Mouse (Mus musculus) gastrocnemius, adult 2 months (tissue): ENCODE measurements at regions not wholly inside any gene's neighbourhood (a gene's known extent, or its start where the extent isn't known, plus 50 kb on each side); places are given as distances from the start of the nearest gene placed in this dataset.

ENCODE experiments used
- DNase-seq: peaks from one replicate; pipeline ENCODE4 v3.0.0; 2022
- H3K27ac ChIP-seq: fragments of 200-600 bp; 2 replicates; pipeline ENCODE4 v1.8.1; 2022; ENCODE audit warnings: mild to moderate bottlenecking
- H3K4me3 ChIP-seq: fragments of 200-600 bp; 2 replicates; pipeline ENCODE4 v1.8.1; 2022; ENCODE audit warnings: mild to moderate bottlenecking, moderate library complexity
- CTCF ChIP-seq: fragments of 200-600 bp; IDR thresholded peaks from 2 replicates; pipeline ENCODE4 v1.8.1; 2022; ENCODE audit warnings: antibody characterized with exemption, mild to moderate bottlenecking, moderate library complexity
- intact Hi-C: fragments of 180-260 bp; cut with DNase I; formaldehyde crosslinking; loops from one replicate; pipeline ENCODE4 v1.15.1; 2025

GRCm38 (mm10) chr10:83957118-83957759 is 234.6 kb downstream of the 1500009L16Rik start:
- H3K4me3 ChIP-seq: no peak overlapping the region
- no peak for TF ChIP-seq CTCF
- H3K27ac ChIP-seq: no peak overlapping the region
- no peak for DNase-seq
- intact Hi-C loops: no loop called here

DNA sequence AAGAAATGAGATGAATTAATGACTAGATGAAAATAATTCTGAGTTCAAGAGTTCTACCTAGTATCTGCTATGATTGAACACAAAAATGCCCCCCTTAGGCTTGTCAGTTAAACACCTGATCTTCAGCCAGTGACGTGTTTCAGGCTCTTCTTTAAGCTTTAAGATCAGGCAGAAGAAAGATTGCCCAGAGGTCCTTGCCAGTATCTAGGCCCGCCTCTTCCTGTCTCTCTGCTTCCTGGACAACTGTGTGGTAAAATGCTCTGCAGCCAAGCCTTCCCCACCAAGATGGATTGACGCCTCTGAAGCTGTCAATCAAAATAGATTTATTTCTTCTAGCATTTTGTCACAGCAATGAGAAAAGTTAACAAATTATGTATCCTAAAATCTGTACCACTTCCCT is 235.7 kb downstream of the 1500009L16Rik start:
- Histone ChIP-seq H3K27ac (no peak overlapping the region), H3K4me3 (no peak overlapping the region)
- no peak for TF ChIP-seq CTCF
- DNase-seq: no peak
- intact Hi-C loops: no loop called here

- intact Hi-C loops: no loop called here
- DNase-seq: no peak
- no peak for TF ChIP-seq CTCF
- Histone ChIP-seq H3K27ac (no peak overlapping the region), H3K4me3 (no peak overlapping the region)
Measured at GRCm38 (mm10) chr10:83958826-83959225, 236.2 kb downstream of the 1500009L16Rik start.

GRCm38 (mm10) chr10:83963232-83963760 is 240.6 kb downstream of the 1500009L16Rik start:
- no peak for DNase-seq
- intact Hi-C loops: no loop called here
- H3K27ac ChIP-seq: no peak overlapping the region
- TF ChIP-seq CTCF: no peak
- H3K4me3 ChIP-seq: no peak overlapping the region

DNA sequence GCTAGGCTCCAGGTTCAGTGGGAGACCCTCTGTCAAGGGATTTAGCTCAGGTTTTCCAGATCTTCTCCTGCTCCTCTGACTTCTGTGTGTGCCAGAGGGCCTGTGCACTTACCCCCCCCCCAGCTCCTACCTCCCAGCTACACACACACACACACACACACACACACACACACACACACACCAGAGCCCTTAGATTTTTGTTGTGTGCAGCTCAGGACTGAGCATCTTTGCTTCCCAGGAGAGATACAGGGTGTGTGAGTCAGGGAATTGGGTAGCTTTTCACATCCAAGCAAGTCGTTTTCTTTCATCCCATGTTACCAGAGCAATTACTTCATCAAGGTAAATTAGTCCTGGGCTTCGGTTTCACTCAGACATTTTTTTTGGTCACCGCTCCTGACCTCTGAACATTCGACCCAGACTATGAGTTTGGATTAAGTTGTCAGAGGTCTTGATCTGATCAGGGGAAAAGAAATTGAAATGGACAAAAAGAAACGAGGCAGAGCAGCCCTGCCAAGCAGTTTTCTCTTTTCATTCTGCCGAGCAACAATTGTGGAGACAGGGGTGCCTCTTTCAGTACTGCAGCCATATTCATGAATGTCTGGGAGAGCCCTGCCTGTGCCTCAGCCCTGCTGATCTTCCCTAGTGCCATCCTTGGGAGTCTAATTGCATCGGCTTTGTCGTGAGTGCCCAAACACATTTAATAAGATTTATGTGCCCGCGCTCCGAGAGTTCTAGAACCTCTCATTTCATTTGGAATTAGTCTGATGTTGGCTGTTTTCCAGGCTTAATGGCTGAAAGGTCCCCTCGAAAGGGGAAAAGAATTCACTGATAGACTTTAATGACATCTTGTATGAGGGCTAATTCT is 241.3 kb downstream of the 1500009L16Rik start:
- Histone ChIP-seq H3K27ac (no peak overlapping the region), H3K4me3 (no peak overlapping the region)
- DNase-seq: no peak
- TF ChIP-seq CTCF: no peak
- intact Hi-C loops: no loop called here

- Histone ChIP-seq H3K27ac (no peak overlapping the region), H3K4me3 (no peak overlapping the region)
- no peak for DNase-seq
- TF ChIP-seq CTCF: no peak
- intact Hi-C loops: no loop called here
Measured at GRCm38 (mm10) chr10:83964838-83965237, 242.2 kb downstream of the 1500009L16Rik start.

DNA sequence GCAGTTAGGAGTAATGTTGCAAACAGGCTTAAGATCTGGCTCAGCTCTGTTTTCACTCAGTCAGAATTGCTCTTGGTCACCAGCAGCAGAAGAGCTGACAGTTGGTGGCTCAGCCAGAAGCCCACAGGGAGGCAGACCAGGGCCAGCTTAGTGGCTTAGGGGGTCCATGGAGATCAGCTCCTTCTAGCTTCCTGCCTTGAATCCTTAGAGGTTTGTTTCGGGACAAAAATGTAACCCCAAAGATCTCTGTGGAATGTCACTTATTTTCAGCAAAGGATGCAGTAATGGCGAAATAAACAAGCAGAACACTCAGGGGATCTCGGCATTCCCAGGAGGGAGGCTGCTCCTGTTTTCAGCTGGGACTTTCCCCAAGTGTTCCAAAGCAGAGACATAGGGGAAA is 247.8 kb downstream of the 1500009L16Rik start:
- DNase-seq: peak; percentile 34
- peak overlapping the region; percentile 48 for H3K27ac ChIP-seq
- TF ChIP-seq CTCF: peak; percentile 19; the same call in 1 of the 2 replicates
- intact Hi-C loops: no loop called here
- no peak overlapping the region for H3K4me3 ChIP-seq

- peak; percentile 23 for DNase-seq
- intact Hi-C loops: no loop called here
- no peak overlapping the region for H3K4me3 ChIP-seq
- no peak for TF ChIP-seq CTCF
- H3K27ac ChIP-seq: peak overlapping the region; percentile 46; the same call in 1 of the 2 replicates
Measured at GRCm38 (mm10) chr10:83974548-83974947, 251.9 kb downstream of the 1500009L16Rik start.

- Histone ChIP-seq H3K4me3 (no peak overlapping the region), H3K27ac (no peak overlapping the region)
- intact Hi-C loops: no loop called here
- no peak for TF ChIP-seq CTCF
- DNase-seq: no peak
Measured at GRCm38 (mm10) chr10:83976548-83976947, 253.9 kb downstream of the 1500009L16Rik start.

- intact Hi-C loops: no loop called here
- Histone ChIP-seq H3K4me3 (no peak overlapping the region), H3K27ac (no peak overlapping the region)
- TF ChIP-seq CTCF: no peak
- no peak for DNase-seq
Measured at GRCm38 (mm10) chr10:83979930-83980329, 257.3 kb downstream of the 1500009L16Rik start.

- intact Hi-C loops: no loop called here
- no peak overlapping the region for H3K27ac ChIP-seq
- TF ChIP-seq CTCF: no peak
Measured at GRCm38 (mm10) chr10:83984697-83985415, 262.2 kb downstream of the 1500009L16Rik start.

GRCm38 (mm10) chr10:83992577-83993305 is 270.1 kb downstream of the 1500009L16Rik start:
- intact Hi-C loops: loop anchor here (5.0 to 10.0 kb wide), 2 partner anchors 118 to 460 kb away; partner anchors contain the start of gene Aldh1l2
- Histone ChIP-seq H3K4me3 (peak overlapping the region; percentile 24; the same call in 1 of the 2 replicates), H3K27ac (peak overlapping the region; percentile 28; the same call in 1 of the 2 replicates)
- no peak for TF ChIP-seq CTCF
- DNase-seq: no peak

More at GRCm38 (mm10) chr10:83984697-83985415, 262.2 kb downstream of the 1500009L16Rik start:
- H3K4me3 ChIP-seq: no peak overlapping the region
- DNase-seq: no peak
